Mouse (Mus musculus) liver, embryonic 14.5 days (tissue): ENCODE results near the gene Apba3.

Experiments used
- CTCF ChIP-seq: IDR thresholded peaks from 2 replicates; pipeline ENCODE4 v1.5.1; 2016; ENCODE audit warnings: antibody characterized with exemption, low read depth, control low read depth
- EP300 ChIP-seq: IDR thresholded peaks from 2 replicates; pipeline ENCODE4 v1.6.1; 2016; ENCODE audit warnings: antibody characterized with exemption, low read depth

DNA sequence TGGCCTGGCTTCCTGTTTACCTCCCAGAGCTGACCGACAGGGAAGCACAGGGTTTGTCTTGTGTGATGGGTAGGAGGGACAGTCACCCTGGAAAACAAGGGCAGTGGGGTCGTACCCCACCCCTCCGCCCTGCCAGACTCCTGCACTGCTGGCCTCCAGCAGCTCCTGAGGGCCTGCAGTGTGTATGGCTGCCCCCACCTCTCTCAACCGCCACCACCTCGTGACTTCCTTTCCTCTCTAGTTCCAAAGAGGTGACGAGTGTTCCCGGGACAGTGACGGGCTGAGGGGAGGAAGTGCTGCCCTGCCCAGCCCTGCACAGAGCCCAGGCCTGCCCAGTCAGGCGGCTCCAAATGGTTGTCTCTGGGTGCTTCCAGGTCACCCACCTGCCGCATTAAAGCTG is 31.1 kb downstream of the Apba3 start:
- TF ChIP-seq CTCF = no peak
- TF ChIP-seq EP300 = no peak
